Mouse (Mus musculus) cerebellum, adult (tissue): ENCODE results near the gene Gmeb2.

ENCODE experiments used
- ATAC-seq: cut with Nextera tagmentation; 2 replicates; pipeline ENCODE4 v1.9.2; 2017; ENCODE audit warnings: mild to moderate bottlenecking, moderate library complexity, mixed read lengths; ENCODE audit not compliant: insufficient number of reproducible peaks, low FRiP score, low TSS enrichment

Gene Gmeb2

GRCm38 (mm10) chr2:181233443-181233842, 54.4 kb downstream of the Gmeb2 start:
- ATAC-seq: no peak

- ATAC-seq: peak; percentile 93
Measured at GRCm38 (mm10) chr2:181231171-181231570, 56.7 kb downstream of the Gmeb2 start.

- no peak for ATAC-seq
Measured at GRCm38 (mm10) chr2:181228335-181228734, 59.5 kb downstream of the Gmeb2 start.

- no peak for ATAC-seq
Measured at GRCm38 (mm10) chr2:181227122-181227521, 60.7 kb downstream of the Gmeb2 start.

GRCm38 (mm10) chr2:181224994-181225393, 62.8 kb downstream of the Gmeb2 start:
- no peak for ATAC-seq

GRCm38 (mm10) chr2:181220361-181220760, 67.5 kb downstream of the Gmeb2 start:
- no peak for ATAC-seq

- no peak for ATAC-seq
Measured at GRCm38 (mm10) chr2:181219538-181220216, 68.2 kb downstream of the Gmeb2 start, which contains the start of gene Fndc11. Gene Fndc11, plus strand, starts transcription at chr2:181220013.

- no peak for ATAC-seq
Measured at GRCm38 (mm10) chr2:181218881-181219485, 68.9 kb downstream of the Gmeb2 start.

GRCm38 (mm10) chr2:181216037-181216436, 71.8 kb downstream of the Gmeb2 start:
- no peak for ATAC-seq

- ATAC-seq: no peak
Measured at GRCm38 (mm10) chr2:181213021-181213445, 74.8 kb downstream of the Gmeb2 start, which contains the start of gene Srms. Gene Srms, minus strand, starts transcription at chr2:181213185.

GRCm38 (mm10) chr2:181212389-181213020, 75.3 kb downstream of the Gmeb2 start:
- ATAC-seq: no peak; the same call in 1 of the 2 replicates

- no peak for ATAC-seq
Measured at GRCm38 (mm10) chr2:181206118-181206517, 81.7 kb downstream of the Gmeb2 start.

- no peak for ATAC-seq
Measured at GRCm38 (mm10) chr2:181205678-181206077, 82.2 kb downstream of the Gmeb2 start.

GRCm38 (mm10) chr2:181202886-181203285, 84.9 kb downstream of the Gmeb2 start:
- ATAC-seq: no peak

- no peak for ATAC-seq
Measured at GRCm38 (mm10) chr2:181202422-181202821, 85.4 kb downstream of the Gmeb2 start, which contains the start of gene Ptk6. Gene Ptk6, minus strand, starts transcription at chr2:181202789.

- no peak for ATAC-seq
Measured at GRCm38 (mm10) chr2:181201606-181202005, 86.2 kb downstream of the Gmeb2 start.
